In genomic region chr13:84751576-84752490, GRCm38 (mm10) we compare ENCODE assay signal across 20 mouse cellular contexts.
DNase-seq lines count a peak whose midpoint lies in the region; ATAC-seq and TF ChIP-seq lines count a peak whose summit lies in the region.
"Had no signal": no experiment of that assay in that cellular context is flagged by ENCODE, and none has a peak within 500 bp of the region (broad histone marks: within the 10 kb centered on the region; RNA-seq: fewer than 3 reads in every experiment).

No protein-coding gene starts in this region.

- H3K4me2 ChIP-seq in midbrain, embryonic 12.5 days (replicated peaks) = no peak overlapping the region
- no peak overlapping the region for H3K4me2 ChIP-seq in midbrain, embryonic 16.5 days (ENCODE audit: low read length)
- no peak overlapping the region for H3K4me2 ChIP-seq in forebrain, embryonic 11.5 days (ENCODE audit: low read depth, low read length, severe bottlenecking)
- no peak overlapping the region for H3K4me2 ChIP-seq in intestine, postnatal 0 days (replicated peaks; ENCODE audit: low read depth)
- H3K4me2 ChIP-seq: embryonic facial prominence, embryonic 13.5 days had no signal

- peaks cover 3% of the 10 kb centered on the region; the same call in 1 of the 2 replicates for H3K27me3 ChIP-seq in midbrain, embryonic 12.5 days
- H3K27me3 ChIP-seq in midbrain, embryonic 16.5 days (ENCODE audit: control insufficient read depth, insufficient read depth, low read depth, low read length) = no peaks in the 10 kb centered on the region
- H3K27me3 ChIP-seq in forebrain, embryonic 11.5 days (ENCODE audit: control insufficient read depth, insufficient read depth, low read length) = no peaks in the 10 kb centered on the region
- no peaks in the 10 kb centered on the region for H3K27me3 ChIP-seq in intestine, postnatal 0 days (replicated peaks; ENCODE audit: control insufficient read depth, insufficient read depth, low read length)

- H3K4me1 ChIP-seq in midbrain, embryonic 12.5 days = peaks cover 9% of the 10 kb centered on the region; the same call in 1 of the 2 replicates
- H3K4me1 ChIP-seq in midbrain, embryonic 16.5 days (ENCODE audit: control insufficient read depth, insufficient read depth, low read length) = no peaks in the 10 kb centered on the region
- H3K4me1 ChIP-seq in forebrain, embryonic 11.5 days (replicated peaks; ENCODE audit: control insufficient read depth, insufficient read depth, low read length) = peaks cover 11% of the 10 kb centered on the region; the same call in 1 of the 2 replicates
- H3K4me1 ChIP-seq in intestine, postnatal 0 days (replicated peaks; ENCODE audit: control insufficient read depth, insufficient read depth, low read length) = no peaks in the 10 kb centered on the region
- H3K4me1 ChIP-seq: embryonic facial prominence, embryonic 13.5 days had no signal

- TF ChIP-seq CTCF in intestine, postnatal 0 days (IDR thresholded peaks at IDR 0.05; ENCODE audit: low read depth) = no peak

- 61% methylated on average over 2 of the region's 2 CpGs for WGBS in midbrain, embryonic 12.5 days
- WGBS in midbrain, embryonic 16.5 days = 59% methylated on average over 2 of the region's 2 CpGs
- 37% methylated on average over 2 of the region's 2 CpGs for WGBS in forebrain, embryonic 11.5 days
- 61% methylated on average over 2 of the region's 2 CpGs for WGBS in intestine, postnatal 0 days

- DNase-seq in cerebellum, adult 9-10 months = peak; percentile 55
- DNase-seq in cerebellum, adult 11 months = no peak
- DNase-seq in forebrain, embryonic 11.5 days (ENCODE audit: low spot score) = peak; percentile 72
- DNase-seq: adrenal gland, postnatal 25 days; gastrocnemius, postnatal 25 days; heart, adult 2 months; heart, postnatal 36 days; layer of hippocampus, postnatal 36 days; liver; lung, postnatal 10 days; right cerebral cortex, adult 18-20 months; thymus, postnatal 36 days had no signal

- H3K9me3 ChIP-seq in midbrain, embryonic 12.5 days = no peaks in the 10 kb centered on the region
- H3K9me3 ChIP-seq in midbrain, embryonic 16.5 days (replicated peaks; ENCODE audit: control insufficient read depth, low read length, poor library complexity, severe bottlenecking) = no peaks in the 10 kb centered on the region
- H3K9me3 ChIP-seq in forebrain, embryonic 11.5 days (ENCODE audit: control insufficient read depth, low read length) = no peaks in the 10 kb centered on the region
- no peaks in the 10 kb centered on the region for H3K9me3 ChIP-seq in intestine, postnatal 0 days (ENCODE audit: control insufficient read depth)
- H3K9me3 ChIP-seq: embryonic facial prominence, embryonic 13.5 days; G1E had no signal

- H3K27ac ChIP-seq in midbrain, embryonic 12.5 days (replicated peaks) = no peak overlapping the region
- no peak overlapping the region for H3K27ac ChIP-seq in midbrain, embryonic 16.5 days (ENCODE audit: low read length)
- peak overlapping the region; percentile 51 for H3K27ac ChIP-seq in forebrain, embryonic 11.5 days (ENCODE audit: low read depth, low read length)
- H3K27ac ChIP-seq in intestine, postnatal 0 days (ENCODE audit: low read depth, low read length) = no peak overlapping the region
- H3K27ac ChIP-seq: embryonic facial prominence, embryonic 13.5 days; heart, adult 2 months had no signal

- no peak overlapping the region for H3K9ac ChIP-seq in midbrain, embryonic 12.5 days (replicated peaks)
- H3K9ac ChIP-seq in midbrain, embryonic 16.5 days (ENCODE audit: low read depth, low read length) = no peak overlapping the region
- H3K9ac ChIP-seq in forebrain, embryonic 11.5 days (ENCODE audit: low read length) = no peak overlapping the region
- H3K9ac ChIP-seq in intestine, postnatal 0 days (ENCODE audit: low read depth, low read length) = no peak overlapping the region
- H3K9ac ChIP-seq: embryonic facial prominence, embryonic 13.5 days had no signal

- no peaks in the 10 kb centered on the region for H3K36me3 ChIP-seq in midbrain, embryonic 12.5 days
- no peaks in the 10 kb centered on the region for H3K36me3 ChIP-seq in midbrain, embryonic 16.5 days (ENCODE audit: control insufficient read depth, insufficient read depth, low read length)
- H3K36me3 ChIP-seq in forebrain, embryonic 11.5 days (ENCODE audit: control insufficient read depth, insufficient read depth, low read length) = no peaks in the 10 kb centered on the region
- no peaks in the 10 kb centered on the region for H3K36me3 ChIP-seq in intestine, postnatal 0 days (ENCODE audit: control insufficient read depth, insufficient read depth)
- H3K36me3 ChIP-seq: embryonic facial prominence, embryonic 13.5 days; G1E had no signal

- H3K4me3 ChIP-seq in midbrain, embryonic 12.5 days = no peak overlapping the region
- no peak overlapping the region for H3K4me3 ChIP-seq in midbrain, embryonic 16.5 days (ENCODE audit: low read depth, low read length)
- H3K4me3 ChIP-seq in forebrain, embryonic 11.5 days (ENCODE audit: low read depth, low read length) = no peak overlapping the region
- H3K4me3 ChIP-seq in intestine, postnatal 0 days (ENCODE audit: low read depth, low read length) = no peak overlapping the region
- H3K4me3 ChIP-seq: embryonic facial prominence, embryonic 13.5 days; heart, adult 2 months had no signal

- ATAC-seq in midbrain, embryonic 12.5 days (ENCODE audit: low FRiP score, low read depth) = peak; percentile 65
- ATAC-seq in midbrain, embryonic 16.5 days = no peak
- peak; percentile 90 for ATAC-seq in forebrain, embryonic 11.5 days (replicated peaks; ENCODE audit: low FRiP score)
- ATAC-seq in erythroid progenitor cell, adult 5-6 weeks (replicated peaks; ENCODE audit: low FRiP score, poor library complexity, severe bottlenecking) = no peak
- ATAC-seq in intestine, postnatal 0 days = no peak
- ATAC-seq: hindbrain, embryonic 16.5 days; intestine, embryonic 16.5 days had no signal

Comparison
In these comparisons a context has a peak if more than half of its experiments do, and no peak if none do; other contexts are left out.
1. ATAC-seq: peak in midbrain, embryonic 12.5 days (single experiment) and forebrain, embryonic 11.5 days (single experiment); none in midbrain, embryonic 16.5 days (single experiment), erythroid progenitor cell, adult 5-6 weeks (single experiment) and intestine, postnatal 0 days (single experiment).